Mouse (Mus musculus) megakaryocyte, embryonic 14.5 days (primary cell): ENCODE data around the gene Syne4.

Experiments
- FLI1 ChIP-seq: IDR thresholded peaks from 2 replicates; pipeline ENCODE4 v1.6.1; 2012; ENCODE audit warnings: low read length, inconsistent platforms, mixed read lengths
- GATA1 ChIP-seq: IDR thresholded peaks from 3 replicates; pipeline ENCODE4 v1.6.1; 2012; ENCODE audit warnings: mixed read lengths, low read length, inconsistent platforms, borderline replicate concordance

GRCm38 (mm10) chr7:30325364-30325763 lies 10.8 kb downstream of the Syne4 start:
- TF ChIP-seq GATA1 (no peak), FLI1 (no peak)
